Mouse (Mus musculus) cerebellum, postnatal 25 days (tissue): ENCODE data around the gene Bmper.

ENCODE experiments used
- DNase-seq, 2 experiments: peaks; one replicate each; pipeline ENCODE4 v3.0.0; 2021; ENCODE audit warnings: mixed read lengths in 2 of 2

Gene Bmper

DNA sequence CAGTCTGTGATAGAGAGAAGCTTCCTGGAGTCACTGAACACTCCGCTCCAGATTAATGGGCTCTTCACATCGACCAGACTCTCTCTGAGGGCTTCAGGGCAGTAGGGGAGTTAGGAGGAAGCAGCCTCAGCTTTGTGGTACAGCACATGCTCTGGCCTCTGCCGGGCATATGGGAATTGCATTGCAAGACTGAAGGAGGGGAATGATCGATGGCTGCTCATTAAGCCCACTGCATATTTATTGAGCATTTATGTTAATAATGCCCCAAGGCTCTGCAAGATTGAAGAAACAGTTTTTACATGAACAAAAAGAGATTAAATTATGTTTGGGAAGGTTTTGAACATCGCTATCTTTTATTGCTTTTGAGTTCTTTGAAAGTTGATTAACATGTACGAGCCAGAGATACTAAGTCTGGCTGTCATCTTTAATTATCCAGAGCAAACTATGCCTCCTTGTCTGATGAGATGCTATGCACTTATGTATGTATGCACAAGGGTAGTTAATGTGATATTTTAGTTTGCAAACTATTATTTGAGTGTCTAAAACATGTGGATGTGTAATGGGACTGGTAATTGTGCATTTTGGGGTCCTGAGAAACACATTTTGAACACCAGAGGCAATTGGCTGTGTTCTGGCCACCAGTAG, 13.9 kb downstream of the Bmper start:
- no peak for DNase-seq

DNA sequence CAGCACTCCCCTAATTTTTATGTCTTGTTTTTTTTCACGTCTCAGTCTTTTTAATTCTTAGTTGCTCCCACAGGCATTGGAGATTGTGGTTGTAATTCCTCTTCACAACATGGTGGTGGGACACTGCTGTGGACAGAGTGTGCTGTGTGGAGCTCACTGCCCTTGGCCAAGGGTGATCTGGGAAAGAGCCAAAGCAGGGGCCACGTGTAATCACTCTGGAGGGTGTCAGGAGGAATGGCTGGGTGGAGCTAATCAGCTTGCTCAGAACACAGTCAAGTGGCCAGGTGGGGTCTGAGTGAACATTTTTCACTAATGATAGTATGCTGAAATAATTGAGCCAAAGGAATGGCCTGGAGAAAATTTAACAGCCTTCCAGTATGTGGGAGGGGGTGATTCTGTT, 16.1 kb downstream of the Bmper start:
- DNase-seq, result no peak

DNA sequence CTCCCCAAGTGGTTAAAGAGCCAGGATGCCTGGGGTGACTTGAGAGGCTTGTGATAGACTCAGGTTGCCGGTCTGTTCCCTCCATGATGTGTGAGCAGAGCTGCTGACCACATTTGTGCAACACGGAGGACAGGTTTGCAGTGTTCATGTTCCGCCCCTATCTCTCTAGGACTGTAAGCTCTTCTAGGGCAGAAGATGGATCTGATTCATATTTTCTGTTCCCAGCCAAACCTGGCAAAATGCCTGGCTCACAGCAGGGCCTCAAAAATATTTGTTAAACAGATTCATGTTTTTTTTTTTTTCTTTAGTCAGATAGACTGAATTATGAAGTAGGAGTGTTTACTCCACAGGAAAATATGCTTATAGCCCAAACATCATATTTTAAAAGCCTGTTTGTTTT, 20.0 kb downstream of the Bmper start:
- DNase-seq, result peak; percentile 54 to 74

DNA sequence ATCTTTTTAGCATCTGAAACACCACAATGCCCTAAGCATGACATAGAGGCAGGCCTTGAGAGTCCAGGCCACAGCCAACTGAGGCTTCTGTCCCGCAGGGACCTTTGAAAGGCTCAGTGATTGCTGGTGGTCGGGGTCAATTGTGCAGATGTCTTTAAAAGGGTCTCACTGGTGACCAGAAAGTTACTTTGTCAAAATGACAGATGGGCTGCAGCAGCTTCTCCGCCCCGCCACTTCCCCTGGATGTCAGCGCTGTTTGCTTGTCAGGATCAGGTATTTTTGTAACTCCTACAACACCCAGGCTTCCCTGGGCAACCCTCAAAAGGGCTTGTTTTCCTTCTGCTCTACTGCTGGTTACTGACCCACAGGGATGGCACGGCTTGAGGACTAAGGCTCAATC, 21.0 kb downstream of the Bmper start:
- no peak for DNase-seq

DNA sequence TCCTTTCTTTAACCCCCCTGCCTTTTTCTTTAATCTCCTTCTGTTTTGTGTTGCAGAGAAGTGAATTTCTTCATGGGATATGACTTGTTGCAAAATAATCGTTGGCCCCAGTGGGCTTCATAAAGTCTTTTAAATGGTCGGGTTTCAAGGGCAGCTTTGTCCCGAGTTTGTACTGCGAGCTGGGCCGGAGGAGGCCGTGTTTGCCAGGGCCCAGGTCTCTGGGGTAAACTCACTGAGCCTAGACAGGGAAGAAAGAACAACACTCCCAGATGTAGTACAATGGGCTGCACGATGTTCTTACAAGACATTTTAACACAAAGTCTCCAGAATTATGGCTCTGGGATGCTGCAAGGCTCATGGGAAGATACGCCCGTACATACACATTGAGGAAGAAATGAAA, 23.5 kb downstream of the Bmper start:
- DNase-seq, result no peak

DNA sequence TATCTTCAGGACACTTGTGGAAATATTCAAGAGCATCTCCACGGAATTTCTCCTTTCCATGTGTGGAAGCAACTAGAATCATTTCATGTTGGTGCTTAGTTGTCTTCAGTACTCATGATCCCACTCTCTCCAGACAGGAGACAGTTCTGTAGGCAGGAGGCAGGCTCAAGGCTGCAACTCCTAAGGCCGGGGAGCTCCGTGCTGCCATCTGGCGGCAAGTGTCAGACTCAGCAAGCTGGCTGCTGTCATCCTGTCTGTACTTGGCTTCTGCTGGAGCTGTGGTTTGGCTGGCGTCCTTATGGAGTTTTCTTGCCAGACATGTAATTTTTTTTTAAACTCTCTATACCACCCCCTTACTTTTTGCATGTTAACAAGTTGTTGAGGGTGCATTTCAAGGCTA, 27.1 kb downstream of the Bmper start:
- DNase-seq, result peak; percentile 75 to 83

DNA sequence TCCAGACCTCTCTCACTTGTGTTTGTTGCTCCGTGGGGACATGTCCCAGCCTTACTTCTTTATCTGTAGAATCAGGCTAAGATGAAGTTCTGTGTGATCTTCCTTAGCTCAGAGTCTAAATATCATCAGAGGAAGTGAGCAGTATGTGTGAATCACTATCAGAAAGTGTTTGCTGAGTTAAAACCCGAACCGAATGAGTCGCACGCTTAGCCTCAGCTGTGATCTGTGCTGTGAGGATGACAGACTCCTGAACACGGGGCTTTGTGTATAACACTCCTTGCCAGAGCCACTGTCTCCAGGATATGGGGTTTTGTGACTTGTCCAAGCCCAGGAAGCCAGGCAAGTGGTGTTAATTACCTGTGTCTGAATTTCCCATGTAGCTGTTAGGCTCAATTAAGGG, 28.1 kb downstream of the Bmper start:
- DNase-seq, result no peak

DNA sequence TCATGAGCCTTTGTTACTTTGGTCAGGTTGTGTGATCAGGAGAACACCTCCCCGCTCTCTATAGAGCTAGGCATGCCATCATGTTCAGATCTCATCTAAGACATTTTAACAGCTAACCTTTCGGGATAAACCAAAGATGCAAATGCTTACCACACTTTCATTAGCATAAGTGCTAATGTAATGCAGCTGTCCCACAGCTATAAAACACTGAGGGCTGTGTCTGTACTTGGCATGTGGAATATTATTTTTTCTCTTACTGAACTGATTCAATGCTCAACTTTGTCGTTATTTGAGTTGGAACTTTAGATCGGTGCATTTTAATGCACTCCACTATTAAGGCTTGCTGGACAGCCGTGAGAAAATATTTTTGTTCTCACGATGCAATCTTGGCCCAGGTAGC, 30.7 kb downstream of the Bmper start:
- DNase-seq, result no peak

DNA sequence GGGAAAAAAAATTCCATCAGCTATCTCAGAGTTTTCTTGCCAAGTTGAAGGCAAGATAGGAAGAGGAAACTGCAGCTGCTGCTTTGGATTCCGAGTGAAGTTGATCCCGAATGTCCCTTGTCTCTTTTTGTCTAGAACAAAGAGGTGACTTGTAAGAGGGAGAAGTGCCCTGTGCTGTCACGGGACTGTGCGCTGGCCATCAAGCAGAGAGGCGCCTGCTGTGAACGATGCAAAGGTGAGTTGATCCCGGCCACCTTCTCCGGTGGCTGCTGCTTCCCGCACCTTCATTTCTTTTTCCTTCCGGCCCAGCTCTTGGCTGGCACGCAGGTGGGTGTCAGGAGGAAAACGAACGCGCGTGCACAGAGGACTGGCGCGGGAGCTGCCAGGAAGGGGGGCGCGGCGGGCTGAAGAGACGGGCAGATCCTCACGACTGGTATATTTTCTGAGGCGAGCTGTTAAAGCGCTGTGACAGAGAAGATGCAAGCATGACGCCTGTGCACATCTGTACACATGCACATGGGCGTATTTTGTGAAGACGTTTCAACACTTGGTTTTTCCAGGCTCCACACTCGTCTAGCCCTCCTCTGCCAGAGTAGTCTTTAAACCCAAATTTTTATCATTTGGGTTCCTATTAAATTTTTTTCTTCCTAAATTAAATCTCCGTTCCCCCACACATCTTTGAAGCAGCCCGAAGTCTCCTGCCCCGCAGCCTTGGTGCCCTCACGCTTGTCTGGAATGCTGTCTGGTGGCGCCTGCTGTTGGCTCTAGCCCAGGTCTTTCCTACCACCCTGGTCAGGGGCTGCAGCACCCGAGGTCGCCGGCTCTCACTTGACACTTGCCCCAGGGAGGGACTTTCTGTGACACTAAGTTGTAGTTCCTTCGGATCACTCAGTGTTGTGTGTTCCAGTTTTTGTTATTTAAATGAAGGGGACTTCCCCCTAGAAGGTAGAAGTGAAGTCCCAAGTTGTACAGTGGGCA, 31.6 kb downstream of the Bmper start:
- peak; percentile 18 to 30 for DNase-seq

DNA sequence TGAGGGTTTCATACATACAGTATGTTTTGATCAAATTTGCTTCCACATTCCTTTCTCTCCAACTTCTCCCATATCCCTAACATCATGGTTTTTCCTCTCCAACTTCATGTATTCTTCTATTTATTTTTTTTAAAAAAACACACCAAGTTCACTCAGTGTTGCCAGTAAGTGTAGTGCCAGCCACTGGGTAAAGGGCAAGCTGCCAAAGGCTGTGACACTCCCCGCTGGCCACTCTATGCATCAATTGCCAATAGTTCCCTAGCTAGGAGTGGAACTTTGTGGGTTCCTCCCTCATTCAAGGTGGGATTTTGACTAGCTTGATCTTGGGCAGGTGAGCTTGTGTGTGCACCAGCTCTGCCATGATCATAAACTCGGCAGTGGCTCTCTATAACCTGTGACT, 33.0 kb downstream of the Bmper start:
- peak in 1 of 2 experiments; percentile 33 for DNase-seq

DNA sequence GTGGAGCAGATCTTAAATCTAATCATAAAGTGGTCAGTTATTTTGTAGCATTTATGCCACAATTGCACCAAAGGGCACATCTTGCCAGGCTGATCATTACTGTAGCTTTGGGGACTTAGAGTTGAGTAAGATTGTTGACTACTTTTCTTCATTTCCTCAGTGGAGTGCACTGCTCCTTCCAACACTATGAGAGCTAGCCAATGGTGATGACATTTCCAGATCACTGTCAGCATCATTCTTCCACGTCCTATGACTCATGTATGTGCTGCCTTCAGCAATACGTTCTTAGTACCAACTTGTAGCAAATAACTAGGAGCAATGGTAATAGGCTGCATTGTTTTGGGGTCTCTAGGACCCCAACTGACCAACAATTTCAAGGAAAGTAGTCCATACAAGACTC, 33.7 kb downstream of the Bmper start:
- DNase-seq, result no peak

DNA sequence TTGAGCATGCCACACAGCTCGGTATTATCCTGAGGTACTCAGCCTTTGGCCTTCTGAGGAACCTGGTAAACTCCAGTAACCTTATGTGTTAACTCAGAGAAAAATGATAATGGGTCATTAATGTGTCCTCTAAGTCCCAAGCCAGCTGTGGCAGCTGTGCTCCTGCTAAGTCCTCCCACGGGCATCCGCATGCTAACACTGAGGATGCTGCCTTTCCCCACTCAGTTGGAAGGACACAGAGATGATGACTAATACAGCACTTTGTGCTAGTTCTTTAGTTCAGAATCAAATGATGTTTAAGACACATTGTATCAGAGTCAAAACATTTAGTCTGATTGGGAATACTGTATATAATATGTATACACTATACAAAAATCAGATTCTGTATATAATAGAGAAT, 39.0 kb downstream of the Bmper start:
- DNase-seq, result no peak

DNA sequence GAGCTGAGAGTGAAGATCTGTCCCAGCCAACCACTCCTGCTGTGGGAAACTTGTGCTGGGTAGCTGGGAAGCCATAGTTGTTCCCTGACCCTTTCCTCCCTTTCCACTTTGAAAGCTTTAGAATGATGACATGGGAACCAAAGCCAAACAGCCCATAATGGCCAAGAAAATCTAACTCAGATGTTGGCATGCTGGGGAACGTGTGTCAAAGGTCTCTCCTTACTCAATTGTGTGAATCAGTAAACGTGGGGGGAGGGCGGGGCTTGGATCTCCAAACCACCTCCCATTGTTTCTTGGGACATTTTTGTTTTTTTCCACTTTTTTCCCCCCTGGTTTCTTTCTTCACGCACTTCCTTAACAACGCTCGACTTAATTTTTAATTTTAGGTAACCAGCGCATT, 40.0 kb downstream of the Bmper start:
- DNase-seq, result no peak

DNA sequence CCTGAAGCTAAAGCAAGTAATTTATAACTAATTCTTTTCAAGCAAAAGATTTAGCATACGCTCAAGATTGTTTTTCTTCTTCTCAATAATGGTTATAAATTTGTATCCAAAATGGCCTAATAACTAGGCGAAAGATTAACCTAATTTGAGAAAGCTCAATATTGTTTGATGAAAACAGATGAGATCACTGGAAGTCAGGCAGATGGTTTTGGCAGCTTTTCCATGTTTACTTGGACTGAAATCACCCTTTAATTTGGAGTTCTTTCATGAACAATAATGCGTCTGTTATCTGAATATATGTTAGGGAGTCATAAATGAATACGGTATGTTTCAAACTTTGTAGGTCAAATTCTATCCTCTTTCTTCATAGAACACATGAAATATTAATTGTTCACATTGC, 41.6 kb downstream of the Bmper start:
- no peak for DNase-seq

DNA sequence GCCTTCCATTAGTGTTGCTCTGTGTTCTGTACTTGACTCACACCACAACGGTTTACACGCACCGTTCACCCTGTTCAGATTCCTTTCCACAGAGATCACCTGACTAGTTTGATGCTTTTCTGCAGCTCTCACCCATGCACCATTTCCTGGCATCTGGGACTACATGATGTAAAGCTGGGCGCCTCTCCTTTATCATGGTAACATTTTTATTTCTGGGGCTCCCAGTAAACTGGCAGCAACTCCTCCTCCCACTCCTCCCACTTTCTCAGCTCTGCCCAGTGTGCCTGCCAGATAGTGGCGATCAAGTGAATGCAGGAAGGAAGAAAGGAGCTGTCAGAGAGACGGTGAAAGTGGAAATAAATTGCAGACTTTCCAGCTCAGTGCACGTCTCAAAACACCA, 45.7 kb downstream of the Bmper start:
- DNase-seq, result no peak

DNA sequence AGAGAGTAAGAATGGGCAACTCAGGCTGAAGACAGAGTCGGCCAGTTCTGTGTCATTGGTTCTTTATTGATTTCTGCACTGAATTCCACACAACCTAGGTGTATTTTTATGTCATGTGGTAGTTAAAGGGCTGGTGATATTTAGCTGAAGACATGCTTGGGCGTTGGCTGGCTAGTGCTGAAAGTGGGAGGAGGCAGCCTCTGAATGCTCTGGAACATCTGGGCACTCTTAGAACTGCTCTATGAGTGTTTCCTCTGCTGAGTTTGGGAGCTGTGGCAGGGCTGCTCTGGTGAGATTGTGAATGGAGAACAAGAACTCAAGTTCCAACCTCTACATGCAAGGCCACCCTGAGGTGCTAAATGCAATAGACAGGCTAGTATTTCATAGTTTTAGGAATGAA, 46.2 kb downstream of the Bmper start:
- no peak for DNase-seq

DNA sequence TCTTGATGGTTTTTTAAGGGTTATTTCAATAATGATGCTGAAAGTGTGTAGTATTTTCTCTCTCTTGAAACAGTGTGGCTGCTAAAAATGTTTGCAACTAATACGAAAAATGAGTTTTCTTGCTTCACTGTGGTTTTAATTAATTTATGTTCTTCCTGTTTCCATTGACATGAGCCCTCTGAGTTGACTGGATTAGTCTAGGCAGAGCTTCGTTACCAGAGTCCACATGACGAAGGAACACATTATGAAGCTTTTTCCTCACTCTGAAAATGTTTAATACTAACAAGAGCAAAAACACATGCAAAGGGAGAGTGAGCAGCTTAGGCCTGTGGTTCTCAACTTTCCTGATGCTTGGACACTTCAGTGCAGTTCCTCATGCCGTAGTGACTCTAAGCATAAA, 53.4 kb downstream of the Bmper start:
- DNase-seq, result no peak

DNA sequence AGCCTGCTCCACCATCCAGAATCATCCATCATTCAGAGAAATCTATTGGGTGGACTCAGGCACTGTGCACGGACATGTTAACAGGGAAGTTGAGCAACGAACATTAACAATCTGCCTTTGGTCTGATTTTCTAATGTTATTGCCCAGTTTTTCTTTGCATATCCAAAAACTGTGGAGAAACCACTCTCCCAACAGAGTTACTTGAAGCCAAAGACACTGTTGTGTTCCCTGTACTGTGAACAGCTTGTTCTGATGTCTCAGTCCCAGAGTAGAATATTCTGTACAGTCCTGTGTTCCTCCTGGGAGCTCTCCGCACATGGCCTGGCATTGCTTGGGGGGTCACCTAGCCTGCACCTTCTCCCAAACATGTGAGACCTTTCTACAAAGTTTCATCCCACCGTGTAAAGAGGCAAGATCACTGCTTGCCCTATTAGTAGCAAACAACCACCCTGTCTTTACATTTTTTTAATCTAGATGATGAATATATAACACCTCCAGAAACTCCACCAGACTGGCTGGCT, 62.1 kb downstream of the Bmper start:
- no peak for DNase-seq

DNA sequence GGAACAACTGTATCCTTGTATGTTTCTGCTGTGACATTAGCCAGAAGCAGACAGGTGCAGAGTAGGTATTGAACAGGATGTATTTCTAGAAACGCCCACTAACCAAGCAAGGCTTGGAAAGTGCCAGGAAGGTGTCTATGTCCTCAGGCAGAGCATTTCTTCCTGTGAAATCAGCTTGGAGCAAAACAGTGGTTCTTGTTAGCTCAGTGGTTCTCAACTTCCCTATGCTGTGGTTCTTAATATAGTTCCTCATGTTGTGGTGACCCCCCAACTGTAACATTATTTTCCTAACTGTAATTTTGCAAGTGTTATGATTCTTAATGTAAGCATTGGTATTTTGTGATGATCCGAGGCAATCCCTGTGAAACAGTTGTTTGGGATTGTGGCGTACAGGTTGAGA, 70.7 kb downstream of the Bmper start:
- DNase-seq, result no peak

DNA sequence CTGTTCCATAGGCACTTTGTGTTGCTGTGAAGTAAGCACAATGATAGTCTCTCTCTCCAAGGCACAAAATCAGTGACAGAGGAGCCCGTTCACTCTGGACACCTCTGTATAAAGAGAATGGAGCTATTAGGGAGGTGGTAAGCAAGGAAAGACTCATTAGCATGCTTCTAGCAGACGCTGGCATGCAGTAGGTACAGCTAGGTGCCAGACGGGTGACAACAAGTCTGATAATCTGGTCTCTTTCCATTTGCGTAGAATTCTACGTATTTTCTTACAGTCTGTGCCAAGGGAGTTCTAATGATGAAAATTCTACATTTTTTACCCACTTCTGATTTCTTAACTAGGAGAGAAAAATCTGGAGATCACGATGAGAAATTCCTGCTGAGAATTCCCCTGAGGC, 72.7 kb downstream of the Bmper start:
- no peak for DNase-seq

DNA sequence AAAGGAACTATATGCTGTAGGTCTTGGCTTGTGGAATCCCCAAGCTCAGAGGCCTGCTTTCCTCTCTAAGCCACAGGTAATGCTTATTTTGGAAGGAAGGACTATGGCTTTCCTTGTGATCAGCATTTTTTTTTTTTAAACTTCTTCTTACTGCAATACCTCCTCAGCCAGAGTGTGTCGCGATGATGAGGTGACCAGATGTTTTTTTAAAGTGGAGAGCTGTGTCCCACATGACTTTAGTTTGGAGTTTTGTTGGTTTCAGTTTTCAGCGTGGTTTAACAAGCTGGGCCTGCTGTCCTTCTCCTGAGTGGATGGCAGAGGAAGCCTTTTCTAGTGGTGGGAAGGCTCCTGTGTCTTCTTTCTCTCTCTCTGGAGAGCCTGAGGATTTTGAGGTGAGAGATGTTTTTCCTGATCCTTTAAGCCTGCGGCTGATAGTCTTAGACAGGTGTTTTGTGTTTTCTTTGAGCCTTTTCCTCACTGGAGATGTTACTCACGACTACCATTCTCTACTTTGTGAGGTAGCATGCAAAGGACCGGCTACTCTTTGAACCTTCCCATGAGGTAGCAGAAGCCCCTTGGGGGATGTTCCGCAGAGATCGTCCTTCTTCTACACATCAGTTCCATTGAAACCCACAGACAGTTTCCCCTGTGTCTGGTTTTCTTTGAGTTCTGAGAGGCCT, 74.8 kb downstream of the Bmper start:
- no peak for DNase-seq

DNA sequence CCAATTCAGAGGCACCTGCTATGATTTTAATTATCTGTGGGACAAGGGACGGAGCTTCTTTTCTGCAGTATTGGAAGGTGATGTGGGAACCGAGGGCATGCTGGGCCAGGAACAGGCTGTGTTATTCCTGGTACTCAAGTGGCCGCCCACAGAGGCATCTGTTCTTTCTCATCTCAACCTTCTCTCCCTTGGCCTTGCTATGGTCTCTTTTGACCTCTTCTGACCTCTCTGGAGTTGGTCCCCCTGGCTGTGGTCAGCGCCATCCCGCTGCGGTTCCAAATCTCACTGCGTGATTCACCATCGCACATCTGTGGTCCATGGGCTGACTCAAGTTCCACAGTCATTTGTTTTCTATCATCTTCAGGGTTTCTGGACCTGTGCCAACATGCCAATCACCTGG, 77.5 kb downstream of the Bmper start:
- DNase-seq, result peak; percentile 24 to 35

DNA sequence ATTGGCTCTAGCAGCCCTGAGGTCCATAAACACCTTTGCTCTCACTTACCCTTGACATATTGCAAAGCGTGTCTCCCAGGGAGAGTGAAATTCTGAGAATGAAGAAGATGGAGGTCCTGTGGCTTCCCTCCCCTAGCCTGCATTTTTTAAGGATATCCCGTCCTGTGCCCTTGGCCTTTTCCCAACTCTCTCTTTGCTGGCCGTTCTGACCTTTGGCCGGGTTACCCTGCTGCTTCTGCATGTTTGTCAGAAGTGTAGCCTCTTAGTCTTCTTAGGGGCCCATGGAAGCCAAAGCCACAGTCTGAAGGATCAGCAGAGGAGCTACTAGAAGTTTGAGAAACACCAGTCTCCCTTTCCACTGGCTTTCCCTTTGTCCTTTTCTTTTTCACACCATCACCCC, 82.8 kb downstream of the Bmper start:
- no peak for DNase-seq

DNA sequence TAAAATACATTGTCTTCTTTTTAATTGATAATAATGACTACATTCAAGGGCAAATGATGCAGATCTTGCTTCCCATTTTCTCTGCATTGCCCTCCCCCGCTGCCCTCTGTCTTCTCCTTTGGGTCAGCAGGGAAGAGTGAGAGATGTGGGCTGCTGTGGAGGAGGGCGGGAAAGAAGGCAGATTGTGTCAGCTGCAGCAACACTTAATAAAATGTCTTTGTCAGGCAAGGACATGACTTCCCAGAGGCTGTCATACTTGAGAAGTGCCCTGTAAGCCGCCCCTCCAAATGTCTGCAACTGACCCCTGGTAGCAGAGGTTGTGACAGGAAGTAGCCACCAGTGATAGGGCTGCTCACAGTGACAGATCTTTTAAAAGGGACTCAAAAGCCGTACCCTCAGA, 83.3 kb downstream of the Bmper start:
- no peak for DNase-seq
